Mouse (Mus musculus) MEL (cell line): ENCODE measurements at regions not wholly inside any gene's neighbourhood (a gene's known extent, or its start where the extent isn't known, plus 50 kb on each side); places are given as distances from the start of the nearest gene placed in this dataset.

Experiments used
- DNase-seq: peaks from one replicate; pipeline ENCODE4 v3.0.0; 2011; ENCODE audit warnings: low read depth, low spot score
- H3K27ac ChIP-seq: 2 replicates; pipeline ENCODE4 v1.5.1; 2012; ENCODE audit warnings: low read depth, mild to moderate bottlenecking, control low read depth, low read length, moderate library complexity; ENCODE audit not compliant: control insufficient read depth
- H3K27me3 ChIP-seq, 2 experiments: fragments of 150-350 bp in 1 of 2; sonication (generic) in 1 of 2; 2 replicates each; pipeline ENCODE4 v1.6.1; 2012; ENCODE audit warnings: low read length in 2 of 2, mild to moderate bottlenecking in 2 of 2, improper control_type of control experiment in 1 of 2, moderate library complexity in 1 of 2; ENCODE audit not compliant: insufficient read depth in 2 of 2, control insufficient read depth in 1 of 2
- H3K36me3 ChIP-seq, 2 experiments: 2 replicates each; pipeline ENCODE4 v1.6.1; 2012 to 2014; ENCODE audit warnings: low read length in 2 of 2, improper control_type of control experiment in 1 of 2, inconsistent platforms in 1 of 2, mild to moderate bottlenecking in 1 of 2; ENCODE audit not compliant: insufficient read depth in 2 of 2, control insufficient read depth in 1 of 2
- H3K4me1 ChIP-seq, 2 experiments: fragments of 150-350 bp in 1 of 2; sonication (generic) in 1 of 2; 2 replicates each; pipeline ENCODE4 v1.6.1; 2012; ENCODE audit warnings: low read length in 2 of 2, improper control_type of control experiment in 1 of 2, mild to moderate bottlenecking in 1 of 2; ENCODE audit not compliant: insufficient read depth in 2 of 2, control insufficient read depth in 1 of 2
- H3K4me3 ChIP-seq, 2 experiments: fragments of 150-350 bp in 1 of 2; sonication (generic) in 1 of 2; 2 replicates each; pipeline ENCODE4 v1.5.1; 2012; ENCODE audit warnings: low read depth in 2 of 2, low read length in 2 of 2, mild to moderate bottlenecking in 2 of 2, moderate library complexity in 2 of 2, control low read depth in 1 of 2, improper control_type of control experiment in 1 of 2; ENCODE audit not compliant: control insufficient read depth in 1 of 2, insufficient read depth in 1 of 2
- H3K79me2 ChIP-seq: 2 replicates; pipeline ENCODE4 v1.6.1; 2012; ENCODE audit warnings: mild to moderate bottlenecking, low read length, moderate library complexity; ENCODE audit not compliant: control insufficient read depth, poor library complexity, insufficient read depth
- H3K9ac ChIP-seq: 2 replicates; pipeline ENCODE4 v1.6.1; 2012; ENCODE audit warnings: low read depth, mild to moderate bottlenecking, control low read depth, low read length, moderate library complexity; ENCODE audit not compliant: control insufficient read depth, poor library complexity, severe bottlenecking
- H3K9me3 ChIP-seq: fragments of 150-350 bp; sonication (generic); replicated peaks from 2 replicates; pipeline ENCODE4 v1.6.1; 2012; ENCODE audit warnings: mild to moderate bottlenecking, low read length, improper control_type of control experiment, moderate library complexity; ENCODE audit not compliant: insufficient read depth
- BHLHE40 ChIP-seq: IDR thresholded peaks from 2 replicates; pipeline ENCODE4 v1.6.1; 2012; ENCODE audit warnings: low read depth, mild to moderate bottlenecking, inconsistent platforms, low read length, improper control_type of control experiment, borderline replicate concordance
- CHD2 ChIP-seq: IDR thresholded peaks from 2 replicates; pipeline ENCODE4 v1.6.1; 2011; ENCODE audit warnings: low read length, improper control_type of control experiment
- CTCF ChIP-seq, 3 experiments: IDR thresholded peaks in 2 of 3; conservative IDR thresholded peaks in 1 of 3; 2 replicates each; pipeline ENCODE4 v1.5.1; 2011 to 2012; ENCODE audit warnings: low read length in 3 of 3, low read depth in 2 of 3, mild to moderate bottlenecking in 2 of 3, improper control_type of control experiment in 1 of 3, inconsistent platforms in 1 of 3, mixed read lengths in 1 of 3, moderate library complexity in 1 of 3; ENCODE audit not compliant: control insufficient read depth in 1 of 3, insufficient read depth in 1 of 3, poor library complexity in 1 of 3, severe bottlenecking in 1 of 3
- E2F4 ChIP-seq: IDR thresholded peaks from 2 replicates; pipeline ENCODE4 v1.6.1; 2011; ENCODE audit warnings: low read depth, low read length, improper control_type of control experiment, borderline replicate concordance
- ELF1 ChIP-seq: IDR thresholded peaks from 2 replicates; pipeline ENCODE4 v1.6.1; 2014; ENCODE audit warnings: low read depth, mild to moderate bottlenecking, inconsistent platforms, low read length, improper control_type of control experiment, moderate library complexity
- EP300 ChIP-seq, 2 experiments: IDR thresholded peaks; 2 replicates each; pipeline ENCODE4 v1.6.1; 2011; ENCODE audit warnings: improper control_type of control experiment in 2 of 2, low read length in 2 of 2, low read depth in 1 of 2, mild to moderate bottlenecking in 1 of 2
- HCFC1 ChIP-seq: IDR thresholded peaks from 2 replicates; pipeline ENCODE4 v1.6.1; 2012; ENCODE audit warnings: low read depth, mild to moderate bottlenecking, inconsistent platforms, low read length, improper control_type of control experiment, moderate library complexity
- JUND ChIP-seq: IDR thresholded peaks from 2 replicates; pipeline ENCODE4 v1.6.1; 2011; ENCODE audit warnings: low read depth, mild to moderate bottlenecking, improper control_type of control experiment, low read length
- MAX ChIP-seq: IDR thresholded peaks from 2 replicates; pipeline ENCODE4 v1.6.1; 2011; ENCODE audit warnings: low read length, improper control_type of control experiment
- MAZ ChIP-seq: IDR thresholded peaks from 2 replicates; pipeline ENCODE4 v1.6.1; 2012; ENCODE audit warnings: low read depth, mild to moderate bottlenecking, inconsistent platforms, low read length, improper control_type of control experiment
- MXI1 ChIP-seq: IDR thresholded peaks from 2 replicates; pipeline ENCODE4 v1.6.1; 2011; ENCODE audit warnings: mild to moderate bottlenecking, low read depth, low read length, improper control_type of control experiment
- MYB ChIP-seq: IDR thresholded peaks from 2 replicates; pipeline ENCODE4 v1.6.1; 2011; ENCODE audit warnings: mild to moderate bottlenecking, low read depth, low read length, improper control_type of control experiment
- MYC ChIP-seq: IDR thresholded peaks from 2 replicates; pipeline ENCODE4 v1.6.1; 2011; ENCODE audit warnings: low read depth, mild to moderate bottlenecking, low read length, improper control_type of control experiment, moderate library complexity
- POLR2A ChIP-seq, 2 experiments: IDR thresholded peaks; 2 replicates each; pipeline ENCODE4 v1.6.1; 2011 to 2012; ENCODE audit warnings: low read length in 2 of 2, mild to moderate bottlenecking in 2 of 2, control low read depth in 1 of 2, improper control_type of control experiment in 1 of 2, low read depth in 1 of 2, moderate library complexity in 1 of 2; ENCODE audit not compliant: control insufficient read depth in 1 of 2, insufficient read depth in 1 of 2, poor library complexity in 1 of 2
- POLR2AphosphoS2 ChIP-seq: IDR thresholded peaks from 2 replicates; pipeline ENCODE4 v1.6.1; 2011; ENCODE audit warnings: low read length, improper control_type of control experiment
- POLR2AphosphoS5 ChIP-seq: IDR thresholded peaks from 2 replicates; pipeline ENCODE4 v1.6.1; 2012; ENCODE audit warnings: low read depth, borderline replicate concordance, mild to moderate bottlenecking, inconsistent platforms, low read length, moderate library complexity, mixed read lengths
- RAD21 ChIP-seq: IDR thresholded peaks from 2 replicates; pipeline ENCODE4 v1.6.1; 2011; ENCODE audit warnings: mild to moderate bottlenecking, low read depth, low read length, improper control_type of control experiment
- RCOR1 ChIP-seq: IDR thresholded peaks from 2 replicates; pipeline ENCODE4 v1.6.1; 2012; ENCODE audit warnings: low read depth, mild to moderate bottlenecking, inconsistent platforms, low read length, improper control_type of control experiment
- SMC3 ChIP-seq: IDR thresholded peaks from 2 replicates; pipeline ENCODE4 v1.6.1; 2011; ENCODE audit warnings: low read depth, low read length, improper control_type of control experiment
- TBP ChIP-seq: IDR thresholded peaks from 2 replicates; pipeline ENCODE4 v1.8.0; 2011; ENCODE audit warnings: low read depth, low read length, improper control_type of control experiment
- TCF12 ChIP-seq: IDR thresholded peaks from 2 replicates; pipeline ENCODE4 v1.6.1; 2014; ENCODE audit warnings: low read depth, mild to moderate bottlenecking, inconsistent platforms, low read length, improper control_type of control experiment, moderate library complexity
- USF1 ChIP-seq: IDR thresholded peaks from 2 replicates; pipeline ENCODE4 v1.6.1; 2014; ENCODE audit warnings: low read depth, mild to moderate bottlenecking, inconsistent platforms, low read length, improper control_type of control experiment, moderate library complexity
- ZC3H11A ChIP-seq: IDR thresholded peaks from 2 replicates; pipeline ENCODE4 v1.6.1; 2012; ENCODE audit warnings: low read depth, mild to moderate bottlenecking, inconsistent platforms, low read length, improper control_type of control experiment
- ZNF384 ChIP-seq: IDR thresholded peaks from 2 replicates; pipeline ENCODE4 v1.6.1; 2012; ENCODE audit warnings: low read depth, mild to moderate bottlenecking, inconsistent platforms, low read length, improper control_type of control experiment

DNA sequence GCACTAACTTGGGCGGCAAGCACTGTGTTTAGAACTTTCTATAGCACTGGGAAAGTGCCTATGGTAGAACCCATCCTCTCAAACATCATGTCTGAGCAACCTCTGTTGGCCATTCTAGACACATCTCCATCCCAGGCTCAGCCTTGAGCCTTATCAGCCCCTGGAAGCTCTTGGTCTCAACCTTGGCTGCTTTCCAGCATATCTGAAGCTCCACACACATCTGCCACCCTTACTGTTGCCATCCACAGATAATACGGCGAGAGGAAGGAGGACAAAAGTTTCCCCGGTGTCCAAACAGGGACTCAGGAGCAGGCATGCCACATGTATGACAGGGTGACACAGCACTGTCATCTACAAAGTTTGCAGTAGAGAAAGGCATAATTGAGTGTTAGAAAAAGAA, 71.4 kb upstream of the Lmcd1 start:
- Histone ChIP-seq H3K27me3 (no peaks in the 10 kb centered on the region), H3K9me3 (no peaks in the 10 kb centered on the region), H3K79me2 (no peaks in the 10 kb centered on the region), H3K36me3 (no peaks in the 10 kb centered on the region), H3K9ac (no peak overlapping the region)
- peak; percentile 3 for DNase-seq
- TF ChIP-seq MAZ (no peak), SMC3 (no peak), TBP (no peak), MYB (no peak), CHD2 (no peak), ELF1 (no peak), BHLHE40 (no peak), RCOR1 (no peak), EP300 (IDR thresholded peaks at IDR 0.05; ENCODE audit: low read depth in 1 of 2, low read length in 2 of 2) (no peak), RAD21 (no peak)
- TF ChIP-seq, all 39 proteins: peak for 0
- H3K4me3 ChIP-seq, result no peak overlapping the region
- no peaks in the 10 kb centered on the region for H3K4me1 ChIP-seq
- no peak overlapping the region for H3K27ac ChIP-seq

DNA sequence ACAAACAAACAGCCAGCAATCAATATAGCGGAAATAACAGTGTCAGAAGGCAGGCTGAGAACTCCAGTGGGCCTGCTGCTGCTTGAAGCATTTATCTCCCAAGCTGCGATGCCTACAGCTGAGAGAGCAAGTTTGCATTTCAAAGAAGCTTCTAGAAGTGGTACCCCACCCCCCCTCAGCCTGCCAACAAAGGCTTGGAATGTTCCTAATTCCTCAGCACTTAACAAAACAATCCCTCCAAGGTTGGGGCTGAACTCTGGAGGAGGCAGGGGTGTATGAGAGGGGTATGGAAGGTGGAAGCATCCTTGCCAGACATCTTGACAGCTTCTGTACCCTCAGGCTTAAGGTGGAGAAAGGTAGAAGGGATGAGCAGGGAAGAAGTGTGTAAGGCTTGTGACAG, 70.2 kb upstream of the Lmcd1 start:
- TF ChIP-seq CTCF (IDR thresholded peaks at IDR 0.05 in 2 of 3, conservative IDR thresholded peaks at IDR 0.05 in 1 of 3; ENCODE audit: control insufficient read depth in 1 of 3, insufficient read depth in 1 of 3, low read depth in 2 of 3, low read length in 3 of 3, poor library complexity in 1 of 3, severe bottlenecking in 1 of 3) (no peak), RAD21 (no peak)
- no peaks in the 10 kb centered on the region for H3K4me1 ChIP-seq
- H3K4me3 ChIP-seq, result no peak overlapping the region
- DNase-seq, result no peak
- no peaks in the 10 kb centered on the region for H3K9me3 ChIP-seq
- H3K27me3 ChIP-seq, result no peaks in the 10 kb centered on the region
- H3K9ac ChIP-seq, result no peak overlapping the region
- no peaks in the 10 kb centered on the region for H3K36me3 ChIP-seq
- H3K27ac ChIP-seq, result no peak overlapping the region
- H3K79me2 ChIP-seq, result no peaks in the 10 kb centered on the region

DNA sequence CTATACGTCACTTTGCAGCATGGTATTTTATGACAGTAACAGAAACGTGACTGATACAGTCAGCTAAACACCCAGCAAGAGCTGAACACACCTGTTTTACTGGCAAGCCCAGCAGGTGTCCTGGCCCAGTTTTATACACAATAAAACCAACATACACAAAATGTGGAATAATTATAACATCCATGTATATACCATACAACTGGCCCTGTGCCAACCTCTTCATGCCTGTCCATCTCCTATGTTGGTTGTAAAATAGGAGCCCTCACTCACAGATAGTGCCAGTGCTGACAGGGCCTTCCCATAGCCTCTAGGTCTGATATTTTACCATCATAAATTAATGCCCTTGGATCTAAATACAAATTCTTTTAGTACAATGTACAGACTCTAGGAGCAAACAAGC, 68.6 kb upstream of the Lmcd1 start:
- no peaks in the 10 kb centered on the region for H3K4me1 ChIP-seq
- TF ChIP-seq USF1, result no peak
- TF ChIP-seq POLR2AphosphoS5, result no peak
- no peak for TF ChIP-seq E2F4
- no peak for TF ChIP-seq MXI1
- TF ChIP-seq MYC, result no peak
- TF ChIP-seq HCFC1, result no peak
- no peak for TF ChIP-seq MAX
- no peak for TF ChIP-seq CHD2
- TF ChIP-seq CTCF (IDR thresholded peaks at IDR 0.05 in 2 of 3, conservative IDR thresholded peaks at IDR 0.05 in 1 of 3; ENCODE audit: control insufficient read depth in 1 of 3, insufficient read depth in 1 of 3, low read depth in 2 of 3, low read length in 3 of 3, poor library complexity in 1 of 3, severe bottlenecking in 1 of 3), result no peak
- no peak for TF ChIP-seq MAZ
- TF ChIP-seq JUND, result no peak
- no peak for TF ChIP-seq ELF1
- no peak for TF ChIP-seq POLR2AphosphoS2
- no peak for TF ChIP-seq ZC3H11A
- TF ChIP-seq ZNF384, result no peak
- no peak for TF ChIP-seq TBP
- TF ChIP-seq POLR2A (IDR thresholded peaks at IDR 0.05; ENCODE audit: control insufficient read depth in 1 of 2, insufficient read depth in 1 of 2, low read depth in 1 of 2, low read length in 2 of 2, poor library complexity in 1 of 2), result no peak
- TF ChIP-seq TCF12, result no peak
- no peak for TF ChIP-seq BHLHE40
- no peaks in the 10 kb centered on the region for H3K27me3 ChIP-seq
- no peaks in the 10 kb centered on the region for H3K79me2 ChIP-seq
- H3K4me3 ChIP-seq, result no peak overlapping the region
- H3K36me3 ChIP-seq, result no peaks in the 10 kb centered on the region
- H3K9ac ChIP-seq, result no peak overlapping the region
- no peak for DNase-seq
- no peaks in the 10 kb centered on the region for H3K9me3 ChIP-seq
- H3K27ac ChIP-seq, result no peak overlapping the region
